Mouse (Mus musculus): Measurements from ENCODE around the gene Pde8a. TPM values are rescaled to one million over a fixed set of nuclear protein-coding genes. Genes with fewer than 3 reads are reported as not detected.

Pde8a gene
- polyA plus RNA-seq, 1 experiment from 2014 or later = 2.7 TPM

- no peaks in the 10 kb centered on the region for H3K9me3 ChIP-seq (replicated peaks; ENCODE audit: control insufficient read depth, low read length)
- ATAC-seq (replicated peaks; ENCODE audit: insufficient number of reproducible peaks, low FRiP score, low TSS enrichment) = no peak
- no peak overlapping the region for H3K4me2 ChIP-seq
- no peaks in the 10 kb centered on the region for H3K27me3 ChIP-seq (ENCODE audit: control insufficient read depth, insufficient read depth, low read length)
- H3K36me3 ChIP-seq (ENCODE audit: control insufficient read depth, insufficient read depth, low read length) = no peaks in the 10 kb centered on the region
- no peak overlapping the region for H3K4me3 ChIP-seq (ENCODE audit: low read depth, low read length)
- 71% methylated on average over 7 of the region's 7 CpGs for WGBS (ENCODE audit: insufficient replicate concordance)
- no peak overlapping the region for H3K27ac ChIP-seq (ENCODE audit: low read depth, low read length)
- H3K4me1 ChIP-seq (ENCODE audit: control insufficient read depth, insufficient read depth, low read length) = no peaks in the 10 kb centered on the region
- no peak overlapping the region for H3K9ac ChIP-seq (ENCODE audit: low read depth, low read length)
Observed at GRCm38 (mm10) chr7:81301323-81301722, 87.9 kb downstream of the Pde8a start.

- Histone ChIP-seq H3K9me3 (replicated peaks; ENCODE audit: control insufficient read depth, low read length) (no peaks in the 10 kb centered on the region), H3K4me1 (ENCODE audit: control insufficient read depth, insufficient read depth, low read length) (no peaks in the 10 kb centered on the region), H3K27ac (ENCODE audit: low read depth, low read length) (no peak overlapping the region), H3K27me3 (ENCODE audit: control insufficient read depth, insufficient read depth, low read length) (no peaks in the 10 kb centered on the region), H3K4me2 (no peak overlapping the region), H3K9ac (ENCODE audit: low read depth, low read length) (no peak overlapping the region), H3K4me3 (ENCODE audit: low read depth, low read length) (no peak overlapping the region), H3K36me3 (ENCODE audit: control insufficient read depth, insufficient read depth, low read length) (no peaks in the 10 kb centered on the region)
- WGBS (ENCODE audit: insufficient replicate concordance) = 89% methylated on average over 2 of the region's 2 CpGs
- ATAC-seq (replicated peaks; ENCODE audit: insufficient number of reproducible peaks, low FRiP score, low TSS enrichment) = no peak
Observed at GRCm38 (mm10) chr7:81303682-81304081, 90.3 kb downstream of the Pde8a start.

GRCm38 (mm10) chr7:81304100-81304499 lies 90.7 kb downstream of the Pde8a start:
- H3K27ac ChIP-seq (ENCODE audit: low read depth, low read length) = no peak overlapping the region
- H3K4me3 ChIP-seq (ENCODE audit: low read depth, low read length) = no peak overlapping the region
- no peak overlapping the region for H3K9ac ChIP-seq (ENCODE audit: low read depth, low read length)
- H3K4me1 ChIP-seq (ENCODE audit: control insufficient read depth, insufficient read depth, low read length) = no peaks in the 10 kb centered on the region
- H3K36me3 ChIP-seq (ENCODE audit: control insufficient read depth, insufficient read depth, low read length) = no peaks in the 10 kb centered on the region
- no peaks in the 10 kb centered on the region for H3K9me3 ChIP-seq (replicated peaks; ENCODE audit: control insufficient read depth, low read length)
- H3K4me2 ChIP-seq = no peak overlapping the region
- no peak for ATAC-seq (replicated peaks; ENCODE audit: insufficient number of reproducible peaks, low FRiP score, low TSS enrichment)
- no peaks in the 10 kb centered on the region for H3K27me3 ChIP-seq (ENCODE audit: control insufficient read depth, insufficient read depth, low read length)
- 50% methylated on average over 5 of the region's 5 CpGs for WGBS (ENCODE audit: insufficient replicate concordance)

GRCm38 (mm10) chr7:81304675-81305074 lies 91.3 kb downstream of the Pde8a start:
- H3K27ac ChIP-seq (ENCODE audit: low read depth, low read length) = no peak overlapping the region
- no peak overlapping the region for H3K4me3 ChIP-seq (ENCODE audit: low read depth, low read length)
- 89% methylated on average over 5 of the region's 5 CpGs for WGBS (ENCODE audit: insufficient replicate concordance)
- no peaks in the 10 kb centered on the region for H3K9me3 ChIP-seq (replicated peaks; ENCODE audit: control insufficient read depth, low read length)
- no peaks in the 10 kb centered on the region for H3K36me3 ChIP-seq (ENCODE audit: control insufficient read depth, insufficient read depth, low read length)
- no peak overlapping the region for H3K9ac ChIP-seq (ENCODE audit: low read depth, low read length)
- H3K4me2 ChIP-seq = no peak overlapping the region
- no peak for ATAC-seq (replicated peaks; ENCODE audit: insufficient number of reproducible peaks, low FRiP score, low TSS enrichment)
- H3K4me1 ChIP-seq (ENCODE audit: control insufficient read depth, insufficient read depth, low read length) = no peaks in the 10 kb centered on the region
- H3K27me3 ChIP-seq (ENCODE audit: control insufficient read depth, insufficient read depth, low read length) = no peaks in the 10 kb centered on the region

- Histone ChIP-seq H3K27me3 (ENCODE audit: control insufficient read depth, insufficient read depth, low read length) (no peaks in the 10 kb centered on the region), H3K36me3 (ENCODE audit: control insufficient read depth, insufficient read depth, low read length) (no peaks in the 10 kb centered on the region), H3K9me3 (replicated peaks; ENCODE audit: control insufficient read depth, low read length) (no peaks in the 10 kb centered on the region), H3K27ac (ENCODE audit: low read depth, low read length) (no peak overlapping the region), H3K4me3 (ENCODE audit: low read depth, low read length) (no peak overlapping the region), H3K4me2 (no peak overlapping the region), H3K9ac (ENCODE audit: low read depth, low read length) (no peak overlapping the region), H3K4me1 (ENCODE audit: control insufficient read depth, insufficient read depth, low read length) (0 out of 2 replicates have a peak, but pooled peaks cover under 1% of the 10 kb centered on the region)
- ATAC-seq (replicated peaks; ENCODE audit: insufficient number of reproducible peaks, low FRiP score, low TSS enrichment) = no peak
- 78% methylated on average over 8 of the region's 8 CpGs for WGBS (ENCODE audit: insufficient replicate concordance)
Observed at GRCm38 (mm10) chr7:81307735-81308134, 94.3 kb downstream of the Pde8a start.

GRCm38 (mm10) chr7:81309247-81309646 lies 95.9 kb downstream of the Pde8a start:
- H3K9ac ChIP-seq (ENCODE audit: low read depth, low read length) = no peak overlapping the region
- H3K36me3 ChIP-seq (ENCODE audit: control insufficient read depth, insufficient read depth, low read length) = no peaks in the 10 kb centered on the region
- H3K27me3 ChIP-seq (ENCODE audit: control insufficient read depth, insufficient read depth, low read length) = no peaks in the 10 kb centered on the region
- H3K4me1 ChIP-seq (ENCODE audit: control insufficient read depth, insufficient read depth, low read length) = 0 out of 2 replicates have a peak, but pooled peaks cover 3% of the 10 kb centered on the region
- no peak overlapping the region for H3K27ac ChIP-seq (ENCODE audit: low read depth, low read length)
- H3K9me3 ChIP-seq (replicated peaks; ENCODE audit: control insufficient read depth, low read length) = no peaks in the 10 kb centered on the region
- WGBS (ENCODE audit: insufficient replicate concordance) = 64% methylated on average over 6 of the region's 6 CpGs
- H3K4me2 ChIP-seq = no peak overlapping the region
- H3K4me3 ChIP-seq (ENCODE audit: low read depth, low read length) = no peak overlapping the region
- no peak for ATAC-seq (replicated peaks; ENCODE audit: insufficient number of reproducible peaks, low FRiP score, low TSS enrichment)

GRCm38 (mm10) chr7:81311130-81311529 lies 97.7 kb downstream of the Pde8a start:
- H3K27me3 ChIP-seq (ENCODE audit: control insufficient read depth, insufficient read depth, low read length) = no peaks in the 10 kb centered on the region

GRCm38 (mm10) chr7:81311581-81311980 lies 98.2 kb downstream of the Pde8a start:
- Histone ChIP-seq H3K27ac (ENCODE audit: low read depth, low read length) (no peak overlapping the region), H3K36me3 (ENCODE audit: control insufficient read depth, insufficient read depth, low read length) (no peaks in the 10 kb centered on the region), H3K27me3 (ENCODE audit: control insufficient read depth, insufficient read depth, low read length) (no peaks in the 10 kb centered on the region), H3K9me3 (replicated peaks; ENCODE audit: control insufficient read depth, low read length) (no peaks in the 10 kb centered on the region), H3K9ac (ENCODE audit: low read depth, low read length) (no peak overlapping the region), H3K4me1 (ENCODE audit: control insufficient read depth, insufficient read depth, low read length) (0 out of 2 replicates have a peak, but pooled peaks cover 3% of the 10 kb centered on the region), H3K4me2 (no peak overlapping the region), H3K4me3 (ENCODE audit: low read depth, low read length) (no peak overlapping the region)
- ATAC-seq (replicated peaks; ENCODE audit: insufficient number of reproducible peaks, low FRiP score, low TSS enrichment) = no peak

More at GRCm38 (mm10) chr7:81311130-81311529, 97.7 kb downstream of the Pde8a start:
- no peak for ATAC-seq (replicated peaks; ENCODE audit: insufficient number of reproducible peaks, low FRiP score, low TSS enrichment)
- no peaks in the 10 kb centered on the region for H3K9me3 ChIP-seq (replicated peaks; ENCODE audit: control insufficient read depth, low read length)
- H3K9ac ChIP-seq (ENCODE audit: low read depth, low read length) = no peak overlapping the region
- H3K36me3 ChIP-seq (ENCODE audit: control insufficient read depth, insufficient read depth, low read length) = no peaks in the 10 kb centered on the region
- H3K4me3 ChIP-seq (ENCODE audit: low read depth, low read length) = no peak overlapping the region
- H3K4me2 ChIP-seq = no peak overlapping the region
- no peak overlapping the region for H3K27ac ChIP-seq (ENCODE audit: low read depth, low read length)
- WGBS (ENCODE audit: insufficient replicate concordance) = 81% methylated on average over 1 of the region's 1 CpGs
- H3K4me1 ChIP-seq (ENCODE audit: control insufficient read depth, insufficient read depth, low read length) = 0 out of 2 replicates have a peak, but pooled peaks cover 3% of the 10 kb centered on the region

- Histone ChIP-seq H3K4me1 (ENCODE audit: control insufficient read depth, insufficient read depth, low read length) (0 out of 2 replicates have a peak, but pooled peaks cover 3% of the 10 kb centered on the region), H3K9me3 (replicated peaks; ENCODE audit: control insufficient read depth, low read length) (no peaks in the 10 kb centered on the region), H3K27me3 (ENCODE audit: control insufficient read depth, insufficient read depth, low read length) (no peaks in the 10 kb centered on the region), H3K27ac (ENCODE audit: low read depth, low read length) (no peak overlapping the region), H3K9ac (ENCODE audit: low read depth, low read length) (no peak overlapping the region), H3K4me2 (no peak overlapping the region), H3K36me3 (ENCODE audit: control insufficient read depth, insufficient read depth, low read length) (no peaks in the 10 kb centered on the region), H3K4me3 (ENCODE audit: low read depth, low read length) (no peak overlapping the region)
- WGBS (ENCODE audit: insufficient replicate concordance) = 65% methylated on average over 8 of the region's 8 CpGs
- no peak for ATAC-seq (replicated peaks; ENCODE audit: insufficient number of reproducible peaks, low FRiP score, low TSS enrichment)
Observed at GRCm38 (mm10) chr7:81315583-81315982, 102.2 kb downstream of the Pde8a start.
